Comparison of ENCODE assay signal across 12 mouse cellular contexts in genomic region chr4:115325722-115326121, GRCm38 (mm10). TPM values are rescaled to one million over a fixed set of nuclear protein-coding genes. Genes with fewer than 3 reads are reported as not detected.
"Had no signal": no experiment of that assay in that cellular context is flagged by ENCODE, and none has a peak within 500 bp of the region (broad histone marks: within the 10 kb centered on the region; RNA-seq: fewer than 3 reads in every experiment).

No protein-coding gene starts in this region.

RNA-seq across cellular contexts. Expression of gene Cyp4a12a, which starts 26.9 kb away (rescaled TPM):
- total RNA-seq: neutrophil, adult 5-6 weeks had no signal
- polyA plus RNA-seq: neural tube, embryonic 13.5 days; neural tube, embryonic 14.5 days; neural tube, embryonic 15.5 days; small intestine, adult 2 months; spleen, adult 2 months; stomach, embryonic 14.5 days; stomach, embryonic 15.5 days; stomach, embryonic 16.5 days; stomach, postnatal 0 days; testis, adult 2 months; urinary bladder, adult 2 months had no signal
